Mouse (Mus musculus): ENCODE results near the gene Auh. TPM values are rescaled to one million over a fixed set of nuclear protein-coding genes. Genes with fewer than 3 reads are reported as not detected.

Gene Auh
- total and polyA plus RNA-seq, 3 experiments = 64.6 to 152 (median 135) TPM

GRCm38 (mm10) chr13:52828946-52829523 is 100.4 kb downstream of the Auh start:
- no peak for TF ChIP-seq CTCF (IDR thresholded peaks at IDR 0.05)
- TF ChIP-seq EP300 (IDR thresholded peaks at IDR 0.05; ENCODE audit: insufficient read depth, low read depth, low read length) = no peak
- no peak for TF ChIP-seq POLR2A (IDR thresholded peaks at IDR 0.05; ENCODE audit: insufficient read depth, low read depth, low read length)
- peaks cover 5% of the 10 kb centered on the region for H3K4me1 ChIP-seq (ENCODE audit: control insufficient read depth, insufficient read depth, low read length)
- no peak overlapping the region for H3K9ac ChIP-seq (ENCODE audit: low read depth, low read length)
- H3K27me3 ChIP-seq (ENCODE audit: control insufficient read depth, insufficient read depth, low read length) = no peaks in the 10 kb centered on the region
- DNase-seq = peak in 1 of 2 experiments; percentile 72
- WGBS = 68% methylated on average over 12 of the region's 12 CpGs
- intact Hi-C loops (cut with DNase I) = no loop called here
- no peaks in the 10 kb centered on the region for H3K79me2 ChIP-seq (replicated peaks; ENCODE audit: control insufficient read depth, insufficient read depth, low read length)
- no peak overlapping the region; the same call in 1 of the 2 replicates for H3K27ac ChIP-seq
- no peak overlapping the region for H3K4me3 ChIP-seq
- no peaks in the 10 kb centered on the region for H3K36me3 ChIP-seq (ENCODE audit: control insufficient read depth, insufficient read depth, low read length)

- H3K4me3 ChIP-seq = no peak overlapping the region
- 59% methylated on average over 2 of the region's 2 CpGs for WGBS
- peaks cover 7% of the 10 kb centered on the region for H3K4me1 ChIP-seq (ENCODE audit: control insufficient read depth, insufficient read depth, low read length)
- H3K9ac ChIP-seq (ENCODE audit: low read depth, low read length) = no peak overlapping the region
- intact Hi-C loops (cut with DNase I) = no loop called here
- TF ChIP-seq POLR2A (IDR thresholded peaks at IDR 0.05; ENCODE audit: insufficient read depth, low read depth, low read length) (no peak), CTCF (IDR thresholded peaks at IDR 0.05) (no peak), EP300 (IDR thresholded peaks at IDR 0.05; ENCODE audit: insufficient read depth, low read depth, low read length) (no peak)
- DNase-seq = no peak
- no peaks in the 10 kb centered on the region for H3K27me3 ChIP-seq (ENCODE audit: control insufficient read depth, insufficient read depth, low read length)
- no peak overlapping the region; the same call in 1 of the 2 replicates for H3K27ac ChIP-seq
- H3K36me3 ChIP-seq (ENCODE audit: control insufficient read depth, insufficient read depth, low read length) = no peaks in the 10 kb centered on the region
- H3K79me2 ChIP-seq (replicated peaks; ENCODE audit: control insufficient read depth, insufficient read depth, low read length) = no peaks in the 10 kb centered on the region
Measured at GRCm38 (mm10) chr13:52828217-52828616, 101.3 kb downstream of the Auh start.

- peaks cover 12% of the 10 kb centered on the region for H3K4me1 ChIP-seq (ENCODE audit: control insufficient read depth, insufficient read depth, low read length)
- no peak overlapping the region for H3K9ac ChIP-seq (ENCODE audit: low read depth, low read length)
- no peak for DNase-seq
- intact Hi-C loops (cut with DNase I) = no loop called here
- TF ChIP-seq CTCF (IDR thresholded peaks at IDR 0.05) = no peak
- no peak for TF ChIP-seq POLR2A (IDR thresholded peaks at IDR 0.05; ENCODE audit: insufficient read depth, low read depth, low read length)
- no peak for TF ChIP-seq EP300 (IDR thresholded peaks at IDR 0.05; ENCODE audit: insufficient read depth, low read depth, low read length)
- no peak overlapping the region for H3K27ac ChIP-seq
- H3K27me3 ChIP-seq (ENCODE audit: control insufficient read depth, insufficient read depth, low read length) = no peaks in the 10 kb centered on the region
- no peak overlapping the region for H3K4me3 ChIP-seq
- no peaks in the 10 kb centered on the region for H3K79me2 ChIP-seq (replicated peaks; ENCODE audit: control insufficient read depth, insufficient read depth, low read length)
- H3K36me3 ChIP-seq (ENCODE audit: control insufficient read depth, insufficient read depth, low read length) = no peaks in the 10 kb centered on the region
Measured at GRCm38 (mm10) chr13:52826666-52827065, 102.8 kb downstream of the Auh start.

GRCm38 (mm10) chr13:52824754-52825153 is 104.7 kb downstream of the Auh start:
- no peak overlapping the region for H3K4me3 ChIP-seq
- intact Hi-C loops (cut with DNase I) = loop anchor here (5.0 kb wide), 1 partner anchor 158 kb away; the partner anchor contains the start of gene Nfil3
- WGBS = 73% methylated on average over 9 of the region's 9 CpGs
- H3K36me3 ChIP-seq (ENCODE audit: control insufficient read depth, insufficient read depth, low read length) = no peaks in the 10 kb centered on the region
- no peaks in the 10 kb centered on the region for H3K27me3 ChIP-seq (ENCODE audit: control insufficient read depth, insufficient read depth, low read length)
- DNase-seq = no peak
- H3K27ac ChIP-seq = no peak overlapping the region
- no peak overlapping the region for H3K9ac ChIP-seq (ENCODE audit: low read depth, low read length)
- H3K79me2 ChIP-seq (replicated peaks; ENCODE audit: control insufficient read depth, insufficient read depth, low read length) = no peaks in the 10 kb centered on the region
- TF ChIP-seq CTCF (IDR thresholded peaks at IDR 0.05) = no peak
- H3K4me1 ChIP-seq (ENCODE audit: control insufficient read depth, insufficient read depth, low read length) = peaks cover 17% of the 10 kb centered on the region

- no peak overlapping the region for H3K4me3 ChIP-seq
- TF ChIP-seq CTCF (IDR thresholded peaks at IDR 0.05) (no peak), EP300 (IDR thresholded peaks at IDR 0.05; ENCODE audit: insufficient read depth, low read depth, low read length) (no peak), POLR2A (IDR thresholded peaks at IDR 0.05; ENCODE audit: insufficient read depth, low read depth, low read length) (no peak)
- intact Hi-C loops (cut with DNase I) = loop anchor here (5.0 kb wide), 1 partner anchor 160 kb away; the partner anchor contains the start of gene Nfil3
- H3K36me3 ChIP-seq (ENCODE audit: control insufficient read depth, insufficient read depth, low read length) = peaks cover 3% of the 10 kb centered on the region
- H3K27ac ChIP-seq = peak overlapping the region; percentile 51
- no peaks in the 10 kb centered on the region for H3K79me2 ChIP-seq (replicated peaks; ENCODE audit: control insufficient read depth, insufficient read depth, low read length)
- DNase-seq = peak; percentile 64 to 75
- WGBS = 28% methylated on average over 22 of the region's 23 CpGs
- H3K4me1 ChIP-seq (ENCODE audit: control insufficient read depth, insufficient read depth, low read length) = peaks cover 26% of the 10 kb centered on the region
- no peak overlapping the region for H3K9ac ChIP-seq (ENCODE audit: low read depth, low read length)
- H3K27me3 ChIP-seq (ENCODE audit: control insufficient read depth, insufficient read depth, low read length) = no peaks in the 10 kb centered on the region
Measured at GRCm38 (mm10) chr13:52822165-52823149, 107.0 kb downstream of the Auh start.
